Mouse (Mus musculus): Measurements from ENCODE around the gene Ankrd66.

GRCm38 (mm10) chr17:43554516-43555403 lies 11.3 kb upstream of the Ankrd66 start:
- no peak for TF ChIP-seq POLR2A (IDR thresholded peaks at IDR 0.05; ENCODE audit: borderline replicate concordance, insufficient read depth, low read length)
- no peak for TF ChIP-seq CTCF (IDR thresholded peaks at IDR 0.05; ENCODE audit: borderline replicate concordance, insufficient read depth, low read depth, low read length)
